Mouse (Mus musculus): ENCODE results near the gene Nhlrc4.

DNA sequence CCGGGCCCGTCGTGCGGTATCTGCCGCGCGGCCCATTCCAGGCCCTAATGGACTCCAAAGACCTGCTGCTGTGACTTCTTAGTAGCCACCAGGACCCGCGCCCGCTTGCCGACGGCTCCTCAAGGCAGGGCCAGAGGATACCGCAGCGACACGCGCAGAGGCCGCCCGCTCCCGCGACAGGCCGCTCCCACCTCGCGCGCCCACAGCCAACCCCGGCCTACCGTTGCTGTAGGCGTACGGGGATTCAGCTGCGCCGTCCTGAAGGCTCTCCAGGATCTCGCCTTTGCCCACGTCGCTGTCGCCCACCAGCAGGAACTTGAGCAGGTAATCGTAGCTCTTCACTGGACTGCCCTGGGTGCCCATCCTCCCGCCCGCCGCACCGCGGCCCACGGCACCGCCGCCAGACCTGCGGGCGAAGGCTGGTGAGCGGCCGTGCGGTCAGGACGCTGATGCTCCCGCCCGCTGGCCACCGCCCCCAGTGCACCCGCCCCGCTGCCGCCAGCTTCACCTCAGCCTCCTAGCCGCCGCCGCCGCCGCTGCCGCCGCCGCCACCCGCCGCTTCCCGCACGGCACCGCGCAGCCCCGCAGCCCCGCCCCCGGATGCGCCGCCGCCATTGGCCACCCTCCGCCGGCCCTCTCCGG is 25.5 kb downstream of the Nhlrc4 start, which contains the start of gene Rab40c:
- no peak for TF ChIP-seq CTCF (IDR thresholded peaks at IDR 0.05; ENCODE audit: control insufficient read depth, insufficient read depth, insufficient read length)
- no peak for TF ChIP-seq MYOD1 (IDR thresholded peaks at IDR 0.05; ENCODE audit: control insufficient read depth, insufficient read length, low read depth)
- TF ChIP-seq USF1 (IDR thresholded peaks at IDR 0.05; ENCODE audit: low read depth), result no peak
- no peak for TF ChIP-seq MAX (IDR thresholded peaks at IDR 0.05)
- TF ChIP-seq CEBPB (IDR thresholded peaks at IDR 0.05; ENCODE audit: low read depth), result no peak
- TF ChIP-seq MYOG (IDR thresholded peaks at IDR 0.05; ENCODE audit: control insufficient read depth, extremely low read depth, insufficient read length), result no peak
- no peak for TF ChIP-seq FOSL1 (IDR thresholded peaks at IDR 0.05; ENCODE audit: insufficient read depth, low read length, poor library complexity, severe bottlenecking)
